Mouse (Mus musculus): ENCODE data around the gene Zfp82. TPM values are rescaled to one million over a fixed set of nuclear protein-coding genes. Genes with fewer than 3 reads are reported as not detected.

Gene Zfp82
- polyA plus RNA-seq, 1 experiment = 1.0 TPM

GRCm38 (mm10) chr7:30023800-30024199 is 48.9 kb downstream of the Zfp82 start:
- Histone ChIP-seq H3K4me1 (ENCODE audit: control insufficient read depth, insufficient read depth, low read length) (no peaks in the 10 kb centered on the region), H3K4me3 (replicated peaks; ENCODE audit: extremely low read depth, low read depth, low read length) (no peak overlapping the region)
- 76% methylated on average over 8 of the region's 8 CpGs for WGBS
- TF ChIP-seq POLR2A (IDR thresholded peaks at IDR 0.05; ENCODE audit: borderline replicate concordance, extremely low read depth, low read depth, low read length) (no peak), CTCF (IDR thresholded peaks at IDR 0.05; ENCODE audit: insufficient read depth, low read length) (no peak)
- no peak for DNase-seq

GRCm38 (mm10) chr7:30023324-30023723 is 49.4 kb downstream of the Zfp82 start:
- DNase-seq = no peak
- WGBS = 96% methylated on average over 9 of the region's 9 CpGs

GRCm38 (mm10) chr7:30019543-30019942 is 53.2 kb downstream of the Zfp82 start:
- TF ChIP-seq CTCF (IDR thresholded peaks at IDR 0.05; ENCODE audit: insufficient read depth, low read length) (no peak), POLR2A (IDR thresholded peaks at IDR 0.05; ENCODE audit: borderline replicate concordance, extremely low read depth, low read depth, low read length) (no peak)
- no peak overlapping the region for H3K4me3 ChIP-seq (replicated peaks; ENCODE audit: extremely low read depth, low read depth, low read length)
- 83% methylated on average over 2 of the region's 2 CpGs for WGBS
- H3K4me1 ChIP-seq (ENCODE audit: control insufficient read depth, insufficient read depth, low read length) = no peaks in the 10 kb centered on the region
- DNase-seq = no peak

More at GRCm38 (mm10) chr7:30023324-30023723, 49.4 kb downstream of the Zfp82 start:
- TF ChIP-seq CTCF (IDR thresholded peaks at IDR 0.05; ENCODE audit: insufficient read depth, low read length) (no peak), POLR2A (IDR thresholded peaks at IDR 0.05; ENCODE audit: borderline replicate concordance, extremely low read depth, low read depth, low read length) (no peak)
- no peaks in the 10 kb centered on the region for H3K4me1 ChIP-seq (ENCODE audit: control insufficient read depth, insufficient read depth, low read length)
- H3K4me3 ChIP-seq (replicated peaks; ENCODE audit: extremely low read depth, low read depth, low read length) = no peak overlapping the region

GRCm38 (mm10) chr7:30017226-30017625 is 55.5 kb downstream of the Zfp82 start:
- no peak for TF ChIP-seq POLR2A (IDR thresholded peaks at IDR 0.05; ENCODE audit: borderline replicate concordance, extremely low read depth, low read depth, low read length)
- no peak for TF ChIP-seq CTCF (IDR thresholded peaks at IDR 0.05; ENCODE audit: insufficient read depth, low read length)
- H3K4me3 ChIP-seq (replicated peaks; ENCODE audit: extremely low read depth, low read depth, low read length) = no peak overlapping the region
- 94% methylated on average over 6 of the region's 6 CpGs for WGBS
- no peak for DNase-seq
- no peaks in the 10 kb centered on the region for H3K4me1 ChIP-seq (ENCODE audit: control insufficient read depth, insufficient read depth, low read length)

GRCm38 (mm10) chr7:30012956-30013363 is 59.7 kb downstream of the Zfp82 start:
- Histone ChIP-seq H3K4me3 (replicated peaks; ENCODE audit: extremely low read depth, low read depth, low read length) (no peak overlapping the region), H3K4me1 (ENCODE audit: control insufficient read depth, insufficient read depth, low read length) (no peaks in the 10 kb centered on the region)
- no peak for DNase-seq
- 68% methylated on average over 4 of the region's 4 CpGs for WGBS
- TF ChIP-seq POLR2A (IDR thresholded peaks at IDR 0.05; ENCODE audit: borderline replicate concordance, extremely low read depth, low read depth, low read length) (no peak), CTCF (IDR thresholded peaks at IDR 0.05; ENCODE audit: insufficient read depth, low read length) (0 out of 2 replicates have a peak, but pooled peaks have one; percentile 9)

- DNase-seq = no peak
- 70% methylated on average over 10 of the region's 10 CpGs for WGBS
- TF ChIP-seq CTCF (IDR thresholded peaks at IDR 0.05; ENCODE audit: insufficient read depth, low read length) (no peak), POLR2A (IDR thresholded peaks at IDR 0.05; ENCODE audit: borderline replicate concordance, extremely low read depth, low read depth, low read length) (no peak)
- H3K4me1 ChIP-seq (ENCODE audit: control insufficient read depth, insufficient read depth, low read length) = no peaks in the 10 kb centered on the region
- H3K4me3 ChIP-seq (replicated peaks; ENCODE audit: extremely low read depth, low read depth, low read length) = no peak overlapping the region
Observed at GRCm38 (mm10) chr7:30010551-30011195, 62.0 kb downstream of the Zfp82 start.

- 70% methylated on average over 21 of the region's 21 CpGs for WGBS
- no peak for TF ChIP-seq POLR2A (IDR thresholded peaks at IDR 0.05; ENCODE audit: borderline replicate concordance, extremely low read depth, low read depth, low read length)
- TF ChIP-seq CTCF (IDR thresholded peaks at IDR 0.05; ENCODE audit: insufficient read depth, low read length) = no peak
- Histone ChIP-seq H3K4me3 (replicated peaks; ENCODE audit: extremely low read depth, low read depth, low read length) (no peak overlapping the region), H3K4me1 (ENCODE audit: control insufficient read depth, insufficient read depth, low read length) (no peaks in the 10 kb centered on the region)
- DNase-seq = no peak
Observed at GRCm38 (mm10) chr7:30009321-30010085, 63.2 kb downstream of the Zfp82 start.

- DNase-seq = no peak
- Histone ChIP-seq H3K4me1 (ENCODE audit: control insufficient read depth, insufficient read depth, low read length) (no peaks in the 10 kb centered on the region), H3K4me3 (replicated peaks; ENCODE audit: extremely low read depth, low read depth, low read length) (no peak overlapping the region)
- WGBS = 64% methylated on average over 6 of the region's 6 CpGs
- TF ChIP-seq CTCF (IDR thresholded peaks at IDR 0.05; ENCODE audit: insufficient read depth, low read length) = no peak
- TF ChIP-seq POLR2A (IDR thresholded peaks at IDR 0.05; ENCODE audit: borderline replicate concordance, extremely low read depth, low read depth, low read length) = no peak
Observed at GRCm38 (mm10) chr7:30008020-30008690, 64.5 kb downstream of the Zfp82 start.

GRCm38 (mm10) chr7:30007601-30008000 is 65.1 kb downstream of the Zfp82 start:
- TF ChIP-seq CTCF (IDR thresholded peaks at IDR 0.05; ENCODE audit: insufficient read depth, low read length) (no peak), POLR2A (IDR thresholded peaks at IDR 0.05; ENCODE audit: borderline replicate concordance, extremely low read depth, low read depth, low read length) (no peak)
- 83% methylated on average over 1 of the region's 1 CpGs for WGBS
- no peak for DNase-seq
- H3K4me3 ChIP-seq (replicated peaks; ENCODE audit: extremely low read depth, low read depth, low read length) = no peak overlapping the region
- H3K4me1 ChIP-seq (ENCODE audit: control insufficient read depth, insufficient read depth, low read length) = no peaks in the 10 kb centered on the region

Other genes with a start within 250 kb of the Zfp82 start
- gene Zfp940, start 219.2 kb downstream of the Zfp82 start, polyA plus RNA-seq (2012; rRNA removed) = 0.24 and 0.57 TPM in 2 replicates
- 1.1 and 1.8 TPM in 2 replicates for gene Zfp420, start 212.9 kb downstream of the Zfp82 start, polyA plus RNA-seq (2012; rRNA removed)
- 1.5 and 2.6 TPM in 2 replicates for gene Zfp27, start 166.3 kb downstream of the Zfp82 start, polyA plus RNA-seq (2012; rRNA removed)
- gene Zfp383, start 164.7 kb downstream of the Zfp82 start, polyA plus RNA-seq (2012; rRNA removed) = 1.1 and 1.9 TPM in 2 replicates
- gene Zfp74, start 118.8 kb downstream of the Zfp82 start, polyA plus RNA-seq (2012; rRNA removed) = 7.9 and 8.3 TPM in 2 replicates
- 5.1 and 6.1 TPM in 2 replicates for gene Zfp568, start 88.9 kb downstream of the Zfp82 start, polyA plus RNA-seq (2012; rRNA removed)
- 3.6 and 4.9 TPM in 2 replicates for gene Zfp14, start 21.5 kb downstream of the Zfp82 start, polyA plus RNA-seq (2012; rRNA removed)
- not detected in 2 replicates for gene Gm26920, start 17.5 kb upstream of the Zfp82 start, polyA plus RNA-seq (2012; rRNA removed)
- gene Zfp566, start 17.6 kb upstream of the Zfp82 start, polyA plus RNA-seq (2012; rRNA removed) = 1.1 and 1.2 TPM in 2 replicates
- gene Zfp260, start 21.9 kb upstream of the Zfp82 start, polyA plus RNA-seq (2012; rRNA removed) = 11.4 and 17.6 TPM in 2 replicates
- 0.88 and 1.8 TPM in 2 replicates for gene Zfp382, start 49.0 kb upstream of the Zfp82 start, polyA plus RNA-seq (2012; rRNA removed)
- gene Zfp146, start 96.8 kb upstream of the Zfp82 start, polyA plus RNA-seq (2012; rRNA removed) = 9.5 and 14.8 TPM in 2 replicates
- 14.1 and 42.3 TPM in 2 replicates for gene Cox7a1, start 111.2 kb upstream of the Zfp82 start, polyA plus RNA-seq (2012; rRNA removed)
- gene Capns1, start 125.9 kb upstream of the Zfp82 start, polyA plus RNA-seq (2012; rRNA removed) = 784 and 1,083 TPM in 2 replicates
- 95.6 and 110 TPM in 2 replicates for gene Polr2i, start 159.0 kb upstream of the Zfp82 start, polyA plus RNA-seq (2012; rRNA removed)
- gene Tbcb, start 159.4 kb upstream of the Zfp82 start, polyA plus RNA-seq (2012; rRNA removed) = 38.4 and 41.6 TPM in 2 replicates
- not detected in 2 replicates for gene Ovol3, start 162.8 kb upstream of the Zfp82 start, polyA plus RNA-seq (2012; rRNA removed)
- 0.21 and 0.55 TPM in 2 replicates for gene Thap8, start 207.2 kb upstream of the Zfp82 start, polyA plus RNA-seq (2012; rRNA removed)
- gene Wdr62, start 207.5 kb upstream of the Zfp82 start, polyA plus RNA-seq (2012; rRNA removed) = 15.9 and 24.9 TPM in 2 replicates
- 7.7 and 7.9 TPM in 2 replicates for gene Clip3, start 218.8 kb upstream of the Zfp82 start, polyA plus RNA-seq (2012; rRNA removed)
- gene Alkbh6, start 235.8 kb upstream of the Zfp82 start, polyA plus RNA-seq (2012; rRNA removed) = 141 and 163 TPM in 2 replicates
- 14.5 and 21.5 TPM in 2 replicates for gene Syne4, start 241.9 kb upstream of the Zfp82 start, polyA plus RNA-seq (2012; rRNA removed)
- 0.50 and 0.55 TPM in 2 replicates for gene E130208F15Rik, start 248.8 kb upstream of the Zfp82 start, polyA plus RNA-seq (2012; rRNA removed)